Mouse (Mus musculus): ENCODE measurements around the gene Serf1. TPM values are rescaled to one million over a fixed set of nuclear protein-coding genes. Genes with fewer than 3 reads are reported as not detected.

The Serf1 gene
- total RNA-seq (2014; rRNA removed) (99.5 and 110 TPM in 2 replicates), polyA plus RNA-seq (2015; fragmentation: Nextera tagmentation; extraction: Ambion mirVana) (389 and 390 TPM in 2 replicates)

DNA sequence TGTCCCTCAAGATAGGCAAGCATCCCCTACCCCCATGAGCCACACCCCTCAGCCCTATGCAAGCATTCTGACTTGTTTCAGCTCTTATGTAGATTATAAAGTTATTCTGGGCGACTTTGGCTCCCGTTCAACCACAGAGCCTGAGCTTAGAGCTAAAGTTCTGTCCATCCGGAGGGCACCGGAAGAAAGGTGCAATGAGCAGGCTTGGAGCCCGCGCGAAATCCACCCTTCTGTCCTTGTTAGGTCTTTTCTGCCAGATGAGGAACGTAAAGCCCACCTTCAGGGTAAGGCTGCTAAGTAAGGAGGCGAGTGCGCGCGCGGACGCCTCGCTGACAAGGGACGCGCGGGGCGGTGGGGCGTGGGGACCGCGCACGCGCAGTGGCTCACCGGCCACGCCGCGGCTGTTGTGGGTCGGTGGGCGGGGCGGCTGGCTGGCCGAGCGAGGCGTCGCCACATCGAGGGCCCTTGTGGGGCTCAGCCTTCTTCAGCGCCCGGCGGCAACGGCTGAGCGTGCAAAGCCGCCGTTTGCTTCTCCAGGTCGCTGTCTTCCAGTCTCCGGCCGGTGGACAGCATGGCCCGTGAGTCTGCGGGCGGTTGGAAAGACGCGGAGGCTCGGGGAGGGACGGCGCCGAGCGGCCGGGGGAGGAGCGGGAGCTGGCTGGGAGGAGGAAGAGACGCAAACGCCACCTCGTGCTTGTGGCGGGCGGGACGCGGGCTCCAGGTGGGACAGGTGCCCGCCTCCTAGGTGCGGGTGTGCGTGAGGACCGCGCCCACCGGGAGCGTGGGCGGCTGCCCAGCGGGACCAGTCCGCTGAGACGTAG lies at the start of gene Serf1:
TSS of gene Serf1 (plus strand) at position 361 of the 821 bp plus-strand sequence.
- ATAC-seq (ENCODE audit: low FRiP score) (peak; percentile 77), DNase-seq (ENCODE audit: low spot score) (peak; percentile 81)
- Histone ChIP-seq H3K4me1 (ENCODE audit: insufficient read depth, low read length) (no peaks in the 10 kb centered on the region; the same call in 1 of the 2 replicates), H3K27me3 (ENCODE audit: insufficient read depth, low read length) (no peaks in the 10 kb centered on the region), H3K4me3 (ENCODE audit: low read depth, low read length) (peak within 1 kb of the TSS; percentile 88), H3K27ac (ENCODE audit: low read depth, low read length) (peak within 1 kb of the TSS; percentile 51; the same call in 1 of the 2 replicates), H3K9me3 (ENCODE audit: low read length) (no peaks in the 10 kb centered on the region), H3K9ac (replicated peaks; ENCODE audit: low read length, poor library complexity, severe bottlenecking) (peak within 1 kb of the TSS; percentile 78), H3K36me3 (ENCODE audit: insufficient read depth, low read length) (no peaks in the 10 kb centered on the region; the same call in 1 of the 2 replicates), H3K4me2 (ENCODE audit: low read depth, low read length, poor library complexity, severe bottlenecking) (peak within 1 kb of the TSS; percentile 88)
- TF ChIP-seq CTCF (IDR thresholded peaks at IDR 0.05): no peak
- 1% methylated on average over 66 of the region's 76 CpGs for WGBS

DNA sequence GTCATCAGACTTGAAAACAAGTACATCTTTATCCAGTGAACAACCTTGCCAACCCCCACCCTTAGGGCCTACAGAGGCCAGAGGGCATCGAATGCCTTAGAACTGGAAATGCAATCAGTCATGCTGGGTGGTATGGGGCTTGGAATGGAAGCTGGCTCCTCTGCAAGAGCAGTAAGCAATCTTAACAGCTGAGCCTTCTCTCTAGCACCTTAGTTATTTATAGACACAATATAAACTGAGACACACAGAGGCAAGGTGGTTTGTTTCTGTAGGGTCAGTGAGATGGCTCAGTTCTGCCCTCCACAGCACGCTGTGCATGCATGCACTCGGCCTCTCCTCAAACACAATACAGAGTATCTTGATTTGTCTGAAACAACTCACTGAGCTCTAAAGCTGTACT lies 43.9 kb upstream of the Serf1 start:
- Histone ChIP-seq H3K36me3 (ENCODE audit: insufficient read depth, low read length) (peaks cover 56% of the 10 kb centered on the region), H3K4me1 (ENCODE audit: insufficient read depth, low read length) (no peaks in the 10 kb centered on the region), H3K4me3 (ENCODE audit: low read depth, low read length) (no peak overlapping the region), H3K9ac (replicated peaks; ENCODE audit: low read length, poor library complexity, severe bottlenecking) (no peak overlapping the region), H3K27me3 (ENCODE audit: insufficient read depth, low read length) (no peaks in the 10 kb centered on the region), H3K9me3 (ENCODE audit: low read length) (no peaks in the 10 kb centered on the region), H3K4me2 (ENCODE audit: low read depth, low read length, poor library complexity, severe bottlenecking) (no peak overlapping the region), H3K27ac (ENCODE audit: low read depth, low read length) (no peak overlapping the region)
- no peak for DNase-seq (ENCODE audit: low spot score)
- ATAC-seq (ENCODE audit: low FRiP score): no peak
- no peak for TF ChIP-seq CTCF (IDR thresholded peaks at IDR 0.05)
- 96% methylated on average over 3 of the region's 3 CpGs for WGBS

DNA sequence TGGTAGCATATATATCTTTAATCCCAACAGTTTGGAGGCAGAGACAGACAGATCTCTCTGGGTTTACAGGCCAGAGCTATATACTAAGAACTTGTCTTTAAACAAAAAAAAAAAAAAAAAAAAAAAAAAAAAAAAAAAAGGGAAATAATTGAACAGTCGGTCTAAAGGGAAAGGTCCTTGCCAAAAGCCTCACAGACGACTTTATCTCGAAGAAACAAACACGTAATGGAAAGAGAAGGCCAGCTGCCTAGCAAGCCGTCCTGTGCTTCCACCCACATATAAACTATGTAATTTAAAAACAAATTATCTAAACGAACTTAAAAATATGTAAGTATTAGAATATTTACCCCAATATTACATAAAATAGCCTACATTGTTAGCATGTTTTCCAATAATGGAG lies 40.0 kb upstream of the Serf1 start:
- Histone ChIP-seq H3K4me1 (ENCODE audit: insufficient read depth, low read length) (no peaks in the 10 kb centered on the region), H3K27ac (ENCODE audit: low read depth, low read length) (no peak overlapping the region), H3K36me3 (ENCODE audit: insufficient read depth, low read length) (peaks cover 49% of the 10 kb centered on the region), H3K9ac (replicated peaks; ENCODE audit: low read length, poor library complexity, severe bottlenecking) (no peak overlapping the region), H3K4me2 (ENCODE audit: low read depth, low read length, poor library complexity, severe bottlenecking) (no peak overlapping the region), H3K4me3 (ENCODE audit: low read depth, low read length) (no peak overlapping the region), H3K9me3 (ENCODE audit: low read length) (no peaks in the 10 kb centered on the region), H3K27me3 (ENCODE audit: insufficient read depth, low read length) (no peaks in the 10 kb centered on the region)
- WGBS: 89% methylated on average over 6 of the region's 6 CpGs
- TF ChIP-seq CTCF (IDR thresholded peaks at IDR 0.05): no peak
- DNase-seq (ENCODE audit: low spot score): no peak
- ATAC-seq (ENCODE audit: low FRiP score): no peak

DNA sequence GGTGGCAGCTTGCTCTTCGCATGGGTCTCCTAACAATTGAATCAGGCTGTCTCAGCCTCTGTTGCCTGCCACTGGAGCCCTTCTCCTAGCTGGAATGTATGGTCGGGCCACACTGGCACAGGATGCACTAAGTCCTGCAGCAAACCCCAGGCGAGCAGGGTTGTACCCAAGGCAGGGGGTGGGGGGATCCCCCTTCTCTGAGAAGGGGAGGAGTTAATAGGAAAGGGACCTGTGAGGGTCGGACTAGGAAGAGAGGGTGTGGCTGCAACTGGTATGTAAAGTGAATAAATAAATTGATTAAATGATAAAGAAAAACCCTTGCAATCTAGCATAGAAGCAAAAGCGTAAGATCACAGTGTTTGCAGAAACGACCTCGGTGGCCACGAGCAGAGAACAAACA lies 36.3 kb upstream of the Serf1 start:
- Histone ChIP-seq H3K27me3 (ENCODE audit: insufficient read depth, low read length) (no peaks in the 10 kb centered on the region), H3K9me3 (ENCODE audit: low read length) (no peaks in the 10 kb centered on the region), H3K4me1 (ENCODE audit: insufficient read depth, low read length) (no peaks in the 10 kb centered on the region), H3K27ac (ENCODE audit: low read depth, low read length) (no peak overlapping the region), H3K4me3 (ENCODE audit: low read depth, low read length) (no peak overlapping the region), H3K9ac (replicated peaks; ENCODE audit: low read length, poor library complexity, severe bottlenecking) (no peak overlapping the region), H3K36me3 (ENCODE audit: insufficient read depth, low read length) (peaks cover 49% of the 10 kb centered on the region), H3K4me2 (ENCODE audit: low read depth, low read length, poor library complexity, severe bottlenecking) (no peak overlapping the region)
- DNase-seq (ENCODE audit: low spot score) (no peak), ATAC-seq (ENCODE audit: low FRiP score) (no peak)
- 87% methylated on average over 8 of the region's 8 CpGs for WGBS
- TF ChIP-seq CTCF (IDR thresholded peaks at IDR 0.05): no peak

DNA sequence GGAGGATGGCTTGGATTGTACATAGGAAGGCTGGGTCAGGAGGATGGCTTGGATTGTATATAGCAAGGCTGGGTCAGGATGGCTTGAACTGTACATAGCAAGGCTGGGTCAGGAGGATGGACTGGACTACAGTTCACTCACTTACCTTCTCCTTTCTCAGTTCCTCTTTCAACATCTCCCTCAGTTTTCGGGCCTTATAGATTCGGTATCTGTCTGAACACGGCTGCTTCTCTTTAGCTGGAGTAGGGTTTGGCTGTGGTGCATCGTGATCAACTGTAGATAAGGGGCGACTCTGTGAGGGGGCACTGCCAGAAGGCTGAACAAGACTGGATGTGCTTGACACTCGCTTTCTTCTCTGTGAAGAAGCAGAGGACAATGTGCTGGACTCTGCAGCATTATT lies 9.0 kb upstream of the Serf1 start:
- Histone ChIP-seq H3K9ac (replicated peaks; ENCODE audit: low read length, poor library complexity, severe bottlenecking) (no peak overlapping the region), H3K27ac (ENCODE audit: low read depth, low read length) (no peak overlapping the region), H3K36me3 (ENCODE audit: insufficient read depth, low read length) (peaks cover 21% of the 10 kb centered on the region), H3K4me2 (ENCODE audit: low read depth, low read length, poor library complexity, severe bottlenecking) (no peak overlapping the region), H3K4me3 (ENCODE audit: low read depth, low read length) (no peak overlapping the region), H3K27me3 (ENCODE audit: insufficient read depth, low read length) (no peaks in the 10 kb centered on the region), H3K4me1 (ENCODE audit: insufficient read depth, low read length) (peaks cover 6% of the 10 kb centered on the region; the same call in 1 of the 2 replicates), H3K9me3 (ENCODE audit: low read length) (no peaks in the 10 kb centered on the region)
- DNase-seq (ENCODE audit: low spot score): no peak
- no peak for TF ChIP-seq CTCF (IDR thresholded peaks at IDR 0.05)
- WGBS: 95% methylated on average over 6 of the region's 6 CpGs
- ATAC-seq (ENCODE audit: low FRiP score): no peak

DNA sequence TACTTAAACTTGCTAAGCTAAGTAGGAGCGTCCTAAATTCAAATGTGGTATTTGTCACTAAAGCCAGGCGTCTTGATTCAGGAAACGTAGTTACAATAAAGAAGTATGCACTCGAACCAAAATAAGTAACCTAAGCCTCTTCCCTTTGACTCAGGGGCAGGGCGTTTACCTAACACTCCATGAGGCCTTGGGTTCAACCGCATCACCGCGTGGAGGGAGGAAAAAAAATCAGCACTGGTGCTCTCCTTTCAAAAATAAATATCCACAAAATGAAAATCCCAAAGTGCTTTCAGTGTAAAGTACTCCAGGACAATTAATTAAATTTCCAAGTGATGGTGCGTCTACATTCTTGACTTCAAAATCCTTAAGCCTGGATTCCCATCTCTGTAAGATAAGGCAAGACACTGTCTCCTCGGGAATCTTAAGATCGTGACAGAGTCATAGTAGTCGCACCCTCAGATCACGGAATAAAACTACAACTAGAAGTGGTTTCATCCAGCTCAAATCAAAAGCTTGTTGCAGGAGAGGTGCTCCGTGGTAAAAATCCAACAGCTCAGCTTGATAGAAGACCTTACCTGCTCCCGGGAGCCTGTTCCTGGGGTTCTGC lies 4.7 kb upstream of the Serf1 start:
- DNase-seq (ENCODE audit: low spot score) (peak; percentile 1), ATAC-seq (ENCODE audit: low FRiP score) (no peak; the same call in 1 of the 2 replicates)
- 8% methylated on average over 15 of the region's 15 CpGs for WGBS
- 0 out of 2 replicates have a peak, but pooled peaks cover 2% of the 10 kb centered on the region for H3K36me3 ChIP-seq (ENCODE audit: insufficient read depth, low read length)
- H3K9ac ChIP-seq (replicated peaks; ENCODE audit: low read length, poor library complexity, severe bottlenecking): peak overlapping the region; percentile 73
- H3K4me2 ChIP-seq (ENCODE audit: low read depth, low read length, poor library complexity, severe bottlenecking): peak overlapping the region; percentile 80
- H3K9me3 ChIP-seq (ENCODE audit: low read length): no peaks in the 10 kb centered on the region
- peak overlapping the region; percentile 79 for H3K4me3 ChIP-seq (ENCODE audit: low read depth, low read length)
- H3K27me3 ChIP-seq (ENCODE audit: insufficient read depth, low read length): no peaks in the 10 kb centered on the region
- TF ChIP-seq CTCF (IDR thresholded peaks at IDR 0.05): no peak
- peak overlapping the region; percentile 64 for H3K27ac ChIP-seq (ENCODE audit: low read depth, low read length)
- peaks cover 6% of the 10 kb centered on the region for H3K4me1 ChIP-seq (ENCODE audit: insufficient read depth, low read length)

All from midbrain, postnatal 0 days (tissue).